Mouse (Mus musculus): ENCODE results near the gene Sf1.

DNA sequence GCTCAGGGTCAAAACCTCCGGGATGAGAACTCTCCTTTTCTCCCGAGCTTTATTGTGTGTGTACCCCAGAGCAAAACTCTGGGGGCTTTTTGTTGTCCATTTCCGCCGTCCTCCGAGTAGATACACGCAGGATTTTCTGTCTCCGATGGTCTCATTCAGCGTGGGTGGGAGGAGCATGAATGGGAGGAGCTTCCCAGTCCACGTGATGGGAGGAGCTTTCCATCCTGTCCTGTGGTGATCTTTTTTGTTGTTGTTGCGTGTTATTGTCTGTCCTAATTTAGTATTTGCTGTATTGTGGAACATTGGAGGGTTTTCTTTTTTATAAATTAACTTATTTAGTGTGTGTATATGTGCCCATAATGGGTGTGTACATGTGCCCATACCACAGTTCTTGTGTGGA, 41.9 kb downstream of the Sf1 start:
- TF ChIP-seq CTCF (IDR thresholded peaks at IDR 0.05) (no peak), EP300 (IDR thresholded peaks at IDR 0.05) (no peak)

Measured in lung, postnatal 0 days (tissue).